Mouse (Mus musculus) lung, adult 2 months (tissue): Measurements from ENCODE around the gene Zfp654.

Experiments used
- CTCF ChIP-seq: fragments of 200-500 bp; IDR thresholded peaks from 2 replicates; pipeline ENCODE4 v1.5.1; 2011; ENCODE audit warnings: mild to moderate bottlenecking, low read length, control low read depth; ENCODE audit not compliant: insufficient read depth
- POLR2A ChIP-seq: fragments of 200-500 bp; IDR thresholded peaks from 2 replicates; pipeline ENCODE4 v1.6.1; 2011; ENCODE audit warnings: low read depth, mild to moderate bottlenecking, control low read depth, low read length, borderline replicate concordance; ENCODE audit errors: extremely low read depth

DNA sequence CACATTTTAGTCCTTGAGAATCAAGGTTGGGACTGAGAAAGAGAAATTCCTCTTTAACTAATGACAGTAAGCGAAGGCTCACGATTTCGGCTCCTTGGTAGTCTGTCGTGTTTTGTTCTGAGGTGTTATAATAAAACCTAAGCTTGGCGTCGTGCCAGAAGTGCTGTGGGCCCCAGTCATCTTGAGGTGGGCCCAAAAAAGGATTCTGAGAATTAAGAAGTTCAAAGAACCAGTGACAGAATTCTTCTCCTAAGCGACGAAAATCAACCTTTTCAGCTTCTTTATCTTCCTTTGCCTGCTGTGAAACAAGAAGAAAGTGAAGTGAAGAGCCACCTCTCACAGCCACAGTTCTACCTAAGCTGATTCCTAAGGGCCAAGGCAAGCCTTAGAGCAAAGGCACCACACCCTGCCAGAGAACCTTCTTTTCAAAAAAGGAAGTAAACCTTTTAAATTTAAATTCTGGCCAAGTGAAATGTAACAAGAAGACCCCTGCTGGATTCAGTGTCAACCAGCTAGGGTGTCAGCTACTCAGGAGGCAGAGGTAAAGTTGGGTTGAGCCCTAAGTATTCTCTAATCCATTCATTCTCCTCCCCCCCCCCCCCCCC, 84.7 kb downstream of the Zfp654 start:
- TF ChIP-seq CTCF (no peak), POLR2A (no peak)
